Comparison of ENCODE assay signal across 19 mouse cellular contexts in the genomic region with DNA sequence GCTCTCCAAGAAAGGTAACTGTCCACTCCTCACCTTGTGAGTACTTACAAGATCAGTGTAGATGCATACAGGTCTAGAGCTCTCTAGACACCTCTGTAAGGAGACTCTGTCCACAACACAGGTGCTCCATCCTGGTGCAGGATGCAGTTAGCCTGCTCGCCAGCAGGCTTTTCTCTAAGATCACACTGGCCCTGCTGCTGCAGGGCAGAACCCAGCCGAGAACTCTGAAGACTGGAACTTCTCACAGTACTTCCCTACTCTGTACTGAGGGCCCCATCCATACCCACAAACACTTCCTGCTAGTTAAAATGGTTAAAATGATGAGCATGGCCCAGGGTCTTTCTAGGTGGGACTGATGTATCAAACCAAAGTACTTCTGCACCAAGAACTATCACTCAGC. TPM values are rescaled to one million over a fixed set of nuclear protein-coding genes. Genes with fewer than 3 reads are reported as not detected.
A peak's percentile ranks its signal among the peaks of the same experiment; 100 is the strongest.
DNase-seq lines count a peak whose midpoint lies in the region; ATAC-seq and TF ChIP-seq lines count a peak whose summit lies in the region.
"Had no signal": no experiment of that assay in that cellular context is flagged by ENCODE, and none has a peak within 500 bp of the region (broad histone marks: within the 10 kb centered on the region; RNA-seq: fewer than 3 reads in every experiment).

No protein-coding gene starts in this region.

- 63% methylated on average over 2 of the region's 2 CpGs for WGBS in heart, embryonic 13.5 days
- WGBS in stomach, embryonic 14.5 days = 79% methylated on average over 2 of the region's 2 CpGs
- 76% methylated on average over 2 of the region's 2 CpGs for WGBS in stomach, postnatal 0 days

- no peak for DNase-seq in heart, postnatal 4 days
- DNase-seq in stomach, postnatal 0 days (ENCODE audit: low spot score) = no peak
- peak; percentile 45 for DNase-seq in induced T-regulatory cell, adult 2 months (ENCODE audit: low read depth)
- DNase-seq in thymus, postnatal 14 days = peak; percentile 35
- DNase-seq in c-Kit-positive CD71-positive TER-119-positive erythroid progenitor cells, embryonic 14.5 days (ENCODE audit: low spot score) = no peak
- DNase-seq: adrenal gland, postnatal 14 days; B cell, adult 2 months; cerebellum, adult 9-10 months; embryo, embryonic 11 days; heart, adult 18-20 months; lung, postnatal 14 days; retina, postnatal 1 day had no signal

- TF ChIP-seq CTCF in stomach, postnatal 0 days (IDR thresholded peaks at IDR 0.05; ENCODE audit: low read depth) = no peak

- no peaks in the 10 kb centered on the region for H3K36me3 ChIP-seq in heart, embryonic 13.5 days
- H3K36me3 ChIP-seq in stomach, embryonic 14.5 days (ENCODE audit: control insufficient read depth, insufficient read depth, low read length) = no peaks in the 10 kb centered on the region
- H3K36me3 ChIP-seq in stomach, postnatal 0 days (ENCODE audit: control insufficient read depth, insufficient read depth, low read length) = no peaks in the 10 kb centered on the region
- H3K36me3 ChIP-seq: forebrain, embryonic 12.5 days; hindbrain, embryonic 12.5 days; liver, embryonic 12.5 days had no signal

- no peak overlapping the region for H3K9ac ChIP-seq in heart, embryonic 13.5 days
- no peak overlapping the region for H3K9ac ChIP-seq in stomach, embryonic 14.5 days (replicated peaks; ENCODE audit: low read depth, low read length)
- H3K9ac ChIP-seq in stomach, postnatal 0 days (ENCODE audit: low read length) = no peak overlapping the region
- H3K9ac ChIP-seq: forebrain, embryonic 12.5 days; hindbrain, embryonic 12.5 days; liver, embryonic 12.5 days had no signal

- ATAC-seq in heart, embryonic 13.5 days (ENCODE audit: extremely low read depth, insufficient number of reproducible peaks, low FRiP score, low TSS enrichment) = no peak
- ATAC-seq in stomach, embryonic 14.5 days (ENCODE audit: insufficient number of reproducible peaks, insufficient read depth, low FRiP score, low read depth) = 0 out of 2 replicates have a peak, but pooled peaks have one; percentile 37
- no peak for ATAC-seq in stomach, postnatal 0 days (ENCODE audit: low FRiP score, low TSS enrichment)
- ATAC-seq in cerebellum, adult (ENCODE audit: insufficient number of reproducible peaks, low FRiP score, low TSS enrichment) = no peak
- ATAC-seq: intestine, postnatal 0 days; liver, embryonic 12.5 days had no signal

- TF ChIP-seq EP300 in stomach, postnatal 0 days (optimal IDR thresholded peaks at IDR 0.05) = no peak

- H3K4me1 ChIP-seq in heart, embryonic 13.5 days = peaks cover 61% of the 10 kb centered on the region
- H3K4me1 ChIP-seq in stomach, embryonic 14.5 days (ENCODE audit: control insufficient read depth, insufficient read depth, low read length) = 0 out of 2 replicates have a peak, but pooled peaks cover 5% of the 10 kb centered on the region
- H3K4me1 ChIP-seq in stomach, postnatal 0 days (replicated peaks; ENCODE audit: control insufficient read depth, insufficient read depth) = no peaks in the 10 kb centered on the region
- H3K4me1 ChIP-seq: forebrain, embryonic 12.5 days; hindbrain, embryonic 12.5 days had no signal

- H3K9me3 ChIP-seq in heart, embryonic 13.5 days = no peaks in the 10 kb centered on the region
- H3K9me3 ChIP-seq in stomach, embryonic 14.5 days (ENCODE audit: control insufficient read depth, low read depth, low read length) = no peaks in the 10 kb centered on the region
- H3K9me3 ChIP-seq in stomach, postnatal 0 days (ENCODE audit: control insufficient read depth, low read length) = no peaks in the 10 kb centered on the region
- H3K9me3 ChIP-seq: forebrain, embryonic 12.5 days; hindbrain, embryonic 12.5 days; liver, embryonic 12.5 days had no signal

- no peaks in the 10 kb centered on the region for H3K27me3 ChIP-seq in heart, embryonic 13.5 days (replicated peaks)
- H3K27me3 ChIP-seq in stomach, embryonic 14.5 days (ENCODE audit: control insufficient read depth, insufficient read depth, low read length) = no peaks in the 10 kb centered on the region
- no peaks in the 10 kb centered on the region for H3K27me3 ChIP-seq in stomach, postnatal 0 days (ENCODE audit: control insufficient read depth, insufficient read depth, low read length)
- H3K27me3 ChIP-seq: liver, embryonic 12.5 days had no signal

- H3K27ac ChIP-seq in heart, embryonic 13.5 days (replicated peaks) = peak overlapping the region; percentile 61; the same call in 1 of the 2 replicates
- no peak overlapping the region for H3K27ac ChIP-seq in stomach, embryonic 14.5 days (ENCODE audit: low read length)
- H3K27ac ChIP-seq in stomach, postnatal 0 days (replicated peaks) = no peak overlapping the region
- H3K27ac ChIP-seq: forebrain, embryonic 12.5 days; hindbrain, embryonic 12.5 days; liver, embryonic 12.5 days had no signal

- no peak overlapping the region for H3K4me3 ChIP-seq in heart, embryonic 13.5 days
- H3K4me3 ChIP-seq in stomach, embryonic 14.5 days (ENCODE audit: low read depth, low read length) = no peak overlapping the region
- H3K4me3 ChIP-seq in stomach, postnatal 0 days (ENCODE audit: low read depth, low read length) = no peak overlapping the region
- H3K4me3 ChIP-seq: forebrain, embryonic 12.5 days; hindbrain, embryonic 12.5 days; liver, embryonic 12.5 days had no signal

- no peak overlapping the region for H3K4me2 ChIP-seq in heart, embryonic 13.5 days
- H3K4me2 ChIP-seq in stomach, embryonic 14.5 days (replicated peaks; ENCODE audit: low read depth, low read length) = no peak overlapping the region
- H3K4me2 ChIP-seq in stomach, postnatal 0 days (replicated peaks; ENCODE audit: low read depth) = no peak overlapping the region
- H3K4me2 ChIP-seq: forebrain, embryonic 12.5 days; hindbrain, embryonic 12.5 days; liver, embryonic 12.5 days had no signal

RNA-seq across cellular contexts. Expression of a gene that starts 24.7 kb away (rescaled TPM):
- 19.5 and 22.5 TPM in 2 replicates for polyA plus RNA-seq in heart, embryonic 13.5 days (2015; fragmentation: Nextera tagmentation; extraction: Ambion mirVana)
- total RNA-seq in heart, postnatal 4 days (2021) = 10 to 100 TPM; 44.7 to 47.7 TPM
- 9.1 and 13.2 TPM in 2 replicates for polyA plus RNA-seq in stomach, embryonic 14.5 days (2014; fragmentation: Nextera tagmentation; extraction: Ambion mirVana)
- 9.0 and 9.1 TPM in 2 replicates for polyA plus RNA-seq in stomach, postnatal 0 days (2015; fragmentation: Nextera tagmentation; extraction: Ambion mirVana)

Comparison
In these comparisons a context has a peak if more than half of its experiments do, and no peak if none do; other contexts are left out.
1. DNase-seq: peak in induced T-regulatory cell, adult 2 months (single experiment) and thymus, postnatal 14 days (single experiment); none in heart, postnatal 4 days (single experiment), stomach, postnatal 0 days (single experiment) and c-Kit-positive CD71-positive TER-119-positive erythroid progenitor cells, embryonic 14.5 days (single experiment).